Mouse (Mus musculus): ENCODE measurements at regions not wholly inside any gene's neighbourhood (a gene's known extent, or its start where the extent isn't known, plus 50 kb on each side); places are given as distances from the start of the nearest gene placed in this dataset.

- Histone ChIP-seq H3K4me1 (ENCODE audit: control insufficient read depth, insufficient read depth, low read length) (no peaks in the 10 kb centered on the region), H3K36me3 (ENCODE audit: control insufficient read depth, insufficient read depth, low read length) (no peaks in the 10 kb centered on the region), H3K4me3 (ENCODE audit: insufficient read depth, low read depth, low read length) (no peak overlapping the region), H3K27me3 (replicated peaks; ENCODE audit: control insufficient read depth, insufficient read depth, low read length) (no peaks in the 10 kb centered on the region), H3K27ac (ENCODE audit: insufficient read depth, low read depth, low read length) (no peak overlapping the region)
- DNase-seq = no peak
- 78% methylated on average over 2 of the region's 2 CpGs for WGBS
- no peak for TF ChIP-seq CTCF (conservative IDR thresholded peaks at IDR 0.05; ENCODE audit: insufficient read depth, insufficient read length, low read depth, low read length)
- TF ChIP-seq POLR2A (IDR thresholded peaks at IDR 0.05; ENCODE audit: low read depth, low read length) = no peak
These were observed 605.8 kb upstream of the Slc35b3 start for GRCm38 (mm10) chr13:39566491-39566890.

- 45% methylated on average over 14 of the region's 14 CpGs for WGBS
- DNase-seq = no peak
These were observed 577.2 kb upstream of the Slc35b3 start for GRCm38 (mm10) chr13:39537724-39538440.

GRCm38 (mm10) chr13:39526469-39526868 lies 565.8 kb upstream of the Slc35b3 start:
- WGBS = 89% methylated on average over 1 of the region's 1 CpGs
- peak; percentile 10 for DNase-seq
- no peaks in the 10 kb centered on the region for H3K36me3 ChIP-seq (ENCODE audit: control insufficient read depth, insufficient read depth, low read length)
- H3K4me1 ChIP-seq (ENCODE audit: control insufficient read depth, insufficient read depth, low read length) = no peaks in the 10 kb centered on the region
- no peak overlapping the region for H3K27ac ChIP-seq (ENCODE audit: insufficient read depth, low read depth, low read length)
- no peak overlapping the region for H3K4me3 ChIP-seq (ENCODE audit: insufficient read depth, low read depth, low read length)
- no peaks in the 10 kb centered on the region for H3K27me3 ChIP-seq (replicated peaks; ENCODE audit: control insufficient read depth, insufficient read depth, low read length)
- TF ChIP-seq POLR2A (IDR thresholded peaks at IDR 0.05; ENCODE audit: low read depth, low read length) (no peak), CTCF (conservative IDR thresholded peaks at IDR 0.05; ENCODE audit: insufficient read depth, insufficient read length, low read depth, low read length) (peak; percentile 45)

More at GRCm38 (mm10) chr13:39537724-39538440, 577.2 kb upstream of the Slc35b3 start:
- no peak overlapping the region for H3K27ac ChIP-seq (ENCODE audit: insufficient read depth, low read depth, low read length)
- H3K4me3 ChIP-seq (ENCODE audit: insufficient read depth, low read depth, low read length) = no peak overlapping the region
- H3K27me3 ChIP-seq (replicated peaks; ENCODE audit: control insufficient read depth, insufficient read depth, low read length) = no peaks in the 10 kb centered on the region
- H3K36me3 ChIP-seq (ENCODE audit: control insufficient read depth, insufficient read depth, low read length) = no peaks in the 10 kb centered on the region
- no peak for TF ChIP-seq CTCF (conservative IDR thresholded peaks at IDR 0.05; ENCODE audit: insufficient read depth, insufficient read length, low read depth, low read length)
- H3K4me1 ChIP-seq (ENCODE audit: control insufficient read depth, insufficient read depth, low read length) = no peaks in the 10 kb centered on the region

- H3K27me3 ChIP-seq (replicated peaks; ENCODE audit: control insufficient read depth, insufficient read depth, low read length) = no peaks in the 10 kb centered on the region
- H3K4me3 ChIP-seq (ENCODE audit: insufficient read depth, low read depth, low read length) = no peak overlapping the region
- no peak for DNase-seq
- TF ChIP-seq POLR2A (IDR thresholded peaks at IDR 0.05; ENCODE audit: low read depth, low read length) (no peak), CTCF (conservative IDR thresholded peaks at IDR 0.05; ENCODE audit: insufficient read depth, insufficient read length, low read depth, low read length) (no peak)
- no peak overlapping the region for H3K27ac ChIP-seq (ENCODE audit: insufficient read depth, low read depth, low read length)
- H3K4me1 ChIP-seq (ENCODE audit: control insufficient read depth, insufficient read depth, low read length) = no peaks in the 10 kb centered on the region
- no peaks in the 10 kb centered on the region for H3K36me3 ChIP-seq (ENCODE audit: control insufficient read depth, insufficient read depth, low read length)
- WGBS = 22% methylated on average over 9 of the region's 9 CpGs
These were observed 563.2 kb upstream of the Slc35b3 start for GRCm38 (mm10) chr13:39523856-39524301.

GRCm38 (mm10) chr13:39523246-39523850 lies 562.7 kb upstream of the Slc35b3 start:
- TF ChIP-seq CTCF (conservative IDR thresholded peaks at IDR 0.05; ENCODE audit: insufficient read depth, insufficient read length, low read depth, low read length) = no peak
- TF ChIP-seq POLR2A (IDR thresholded peaks at IDR 0.05; ENCODE audit: low read depth, low read length) = no peak

GRCm38 (mm10) chr13:39520846-39521245 lies 560.2 kb upstream of the Slc35b3 start:
- H3K36me3 ChIP-seq (ENCODE audit: control insufficient read depth, insufficient read depth, low read length) = no peaks in the 10 kb centered on the region
- H3K27ac ChIP-seq (ENCODE audit: insufficient read depth, low read depth, low read length) = no peak overlapping the region
- TF ChIP-seq POLR2A (IDR thresholded peaks at IDR 0.05; ENCODE audit: low read depth, low read length) (no peak), CTCF (conservative IDR thresholded peaks at IDR 0.05; ENCODE audit: insufficient read depth, insufficient read length, low read depth, low read length) (no peak)
- DNase-seq = no peak
- H3K27me3 ChIP-seq (replicated peaks; ENCODE audit: control insufficient read depth, insufficient read depth, low read length) = no peaks in the 10 kb centered on the region
- H3K4me3 ChIP-seq (ENCODE audit: insufficient read depth, low read depth, low read length) = no peak overlapping the region
- WGBS = 93% methylated on average over 9 of the region's 9 CpGs
- H3K4me1 ChIP-seq (ENCODE audit: control insufficient read depth, insufficient read depth, low read length) = no peaks in the 10 kb centered on the region

More at GRCm38 (mm10) chr13:39523246-39523850, 562.7 kb upstream of the Slc35b3 start:
- 53% methylated on average over 5 of the region's 5 CpGs for WGBS
- no peak overlapping the region for H3K4me3 ChIP-seq (ENCODE audit: insufficient read depth, low read depth, low read length)
- H3K36me3 ChIP-seq (ENCODE audit: control insufficient read depth, insufficient read depth, low read length) = no peaks in the 10 kb centered on the region
- no peak overlapping the region for H3K27ac ChIP-seq (ENCODE audit: insufficient read depth, low read depth, low read length)
- H3K27me3 ChIP-seq (replicated peaks; ENCODE audit: control insufficient read depth, insufficient read depth, low read length) = no peaks in the 10 kb centered on the region
- DNase-seq = no peak
- H3K4me1 ChIP-seq (ENCODE audit: control insufficient read depth, insufficient read depth, low read length) = no peaks in the 10 kb centered on the region

- no peaks in the 10 kb centered on the region for H3K4me1 ChIP-seq (ENCODE audit: control insufficient read depth, insufficient read depth, low read length)
- no peaks in the 10 kb centered on the region for H3K27me3 ChIP-seq (replicated peaks; ENCODE audit: control insufficient read depth, insufficient read depth, low read length)
- no peak for TF ChIP-seq CTCF (conservative IDR thresholded peaks at IDR 0.05; ENCODE audit: insufficient read depth, insufficient read length, low read depth, low read length)
- TF ChIP-seq POLR2A (IDR thresholded peaks at IDR 0.05; ENCODE audit: low read depth, low read length) = no peak
- WGBS = 7% methylated on average over 8 of the region's 8 CpGs
- H3K36me3 ChIP-seq (ENCODE audit: control insufficient read depth, insufficient read depth, low read length) = no peaks in the 10 kb centered on the region
- H3K27ac ChIP-seq (ENCODE audit: insufficient read depth, low read depth, low read length) = no peak overlapping the region
- H3K4me3 ChIP-seq (ENCODE audit: insufficient read depth, low read depth, low read length) = no peak overlapping the region
- DNase-seq = no peak
These were observed 555.4 kb upstream of the Slc35b3 start for GRCm38 (mm10) chr13:39516106-39516505.
